Mouse (Mus musculus) liver, embryonic 14.5 days (tissue): ENCODE measurements around the gene Mmp9.

Source experiments
- CTCF ChIP-seq: IDR thresholded peaks from 2 replicates; pipeline ENCODE4 v1.5.1; 2016; ENCODE audit warnings: antibody characterized with exemption, low read depth, control low read depth
- EP300 ChIP-seq: IDR thresholded peaks from 2 replicates; pipeline ENCODE4 v1.6.1; 2016; ENCODE audit warnings: antibody characterized with exemption, low read depth

- TF ChIP-seq EP300 (no peak), CTCF (no peak)
These were observed 15.6 kb downstream of the Mmp9 start for GRCm38 (mm10) chr2:164956195-164956594.
